Mouse (Mus musculus) liver, embryonic 14.5 days (tissue): ENCODE data around the gene Nanos1. TPM values are rescaled to one million over a fixed set of nuclear protein-coding genes. Genes with fewer than 3 reads are reported as not detected.
A peak's percentile ranks its signal among the peaks of the same experiment; 100 is the strongest.

Source experiments
- ATAC-seq: fragments of 200-750 bp; cut with Nextera tagmentation; 2 replicates; pipeline ENCODE4 v1.8.0; 2017; ENCODE audit warnings: moderate number of reproducible peaks, mild to moderate bottlenecking, moderate library complexity; ENCODE audit not compliant: insufficient read depth
- DNase-seq, 3 experiments: peaks; one replicate each; pipeline ENCODE4 v3.0.0-alpha.2; 2012 to 2013; ENCODE audit warnings: low read depth in 3 of 3, low spot score in 3 of 3
- H3K27ac ChIP-seq: fragments of 300-500 bp; sonication (generic); 2 replicates; pipeline ENCODE4 v1.5.1; 2014; ENCODE audit warnings: moderate library complexity, mild to moderate bottlenecking, control low read depth, inconsistent platforms
- H3K27me3 ChIP-seq: fragments of 300-500 bp; sonication (generic); 2 replicates; pipeline ENCODE4 v1.6.1; 2014; ENCODE audit warnings: mild to moderate bottlenecking, low read length, moderate library complexity; ENCODE audit not compliant: control insufficient read depth, insufficient read depth
- H3K36me3 ChIP-seq: fragments of 300-500 bp; sonication (generic); replicated peaks from 2 replicates; pipeline ENCODE4 v1.6.1; 2014; ENCODE audit warnings: low read depth; ENCODE audit not compliant: control insufficient read depth, insufficient read depth
- H3K4me1 ChIP-seq, 2 experiments: fragments of 200-500 bp in 1 of 2; fragments of 300-500 bp in 1 of 2; sonication (generic) in 1 of 2; replicated peaks; 2 replicates each; pipeline ENCODE4 v1.6.1; 2012 to 2014; ENCODE audit warnings: antibody characterized with exemption in 1 of 2, inconsistent platforms in 1 of 2, low read length in 1 of 2; ENCODE audit not compliant: control insufficient read depth in 2 of 2, insufficient read depth in 2 of 2
- H3K4me2 ChIP-seq: fragments of 300-500 bp; sonication (generic); 2 replicates; pipeline ENCODE4 v1.6.1; 2014; ENCODE audit warnings: low read depth, mild to moderate bottlenecking, control low read depth, moderate library complexity
- H3K4me3 ChIP-seq, 2 experiments: fragments of 200-500 bp in 1 of 2; fragments of 300-500 bp in 1 of 2; sonication (generic) in 1 of 2; 2 replicates each; pipeline ENCODE4 v1.5.1; 2012 to 2014; ENCODE audit warnings: low read depth in 2 of 2, low read length in 2 of 2, mild to moderate bottlenecking in 2 of 2, control low read depth in 1 of 2, inconsistent platforms in 1 of 2, moderate library complexity in 1 of 2; ENCODE audit not compliant: insufficient read depth in 1 of 2
- H3K9ac ChIP-seq: fragments of 300-500 bp; sonication (generic); replicated peaks from 2 replicates; pipeline ENCODE4 v1.6.1; 2014; ENCODE audit warnings: mild to moderate bottlenecking, control low read depth, moderate library complexity
- H3K9me3 ChIP-seq: fragments of 300-500 bp; sonication (generic); 2 replicates; pipeline ENCODE4 v1.6.1; 2016; ENCODE audit warnings: low read length, mixed read lengths; ENCODE audit not compliant: control insufficient read depth
- CTCF ChIP-seq: IDR thresholded peaks from 2 replicates; pipeline ENCODE4 v1.5.1; 2016; ENCODE audit warnings: antibody characterized with exemption, low read depth, control low read depth
- EP300 ChIP-seq: IDR thresholded peaks from 2 replicates; pipeline ENCODE4 v1.6.1; 2016; ENCODE audit warnings: antibody characterized with exemption, low read depth
- WGBS: fragments of 180-500 bp; shearing (Covaris S2); extraction: QIAGEN DNeasy Blood & Tissue Kit; methylation state at CpG from one replicate; pipeline ENCODE4 v1.1.7; 2014; ENCODE audit not compliant: insufficient replicate concordance; 5-methylcytosine and 5-hydroxymethylcytosine counted together
- polyA plus RNA-seq, 2 experiments: library from polyadenylated mRNA; depleted of rRNA in 1 of 2; stranded (reverse) in 1 of 2; unstranded in 1 of 2; fragments of >200 nt; fragmentation: Nextera tagmentation in 1 of 2; extraction: Ambion mirVana in 1 of 2; gene quantifications; 2 replicates each; pipeline versions ENCODE4 v1.2.1 to v1.2.3; 2012 to 2014

Nanos1 gene
- polyA plus RNA-seq, 2 experiments: 1.3 to 1.9 TPM

DNA sequence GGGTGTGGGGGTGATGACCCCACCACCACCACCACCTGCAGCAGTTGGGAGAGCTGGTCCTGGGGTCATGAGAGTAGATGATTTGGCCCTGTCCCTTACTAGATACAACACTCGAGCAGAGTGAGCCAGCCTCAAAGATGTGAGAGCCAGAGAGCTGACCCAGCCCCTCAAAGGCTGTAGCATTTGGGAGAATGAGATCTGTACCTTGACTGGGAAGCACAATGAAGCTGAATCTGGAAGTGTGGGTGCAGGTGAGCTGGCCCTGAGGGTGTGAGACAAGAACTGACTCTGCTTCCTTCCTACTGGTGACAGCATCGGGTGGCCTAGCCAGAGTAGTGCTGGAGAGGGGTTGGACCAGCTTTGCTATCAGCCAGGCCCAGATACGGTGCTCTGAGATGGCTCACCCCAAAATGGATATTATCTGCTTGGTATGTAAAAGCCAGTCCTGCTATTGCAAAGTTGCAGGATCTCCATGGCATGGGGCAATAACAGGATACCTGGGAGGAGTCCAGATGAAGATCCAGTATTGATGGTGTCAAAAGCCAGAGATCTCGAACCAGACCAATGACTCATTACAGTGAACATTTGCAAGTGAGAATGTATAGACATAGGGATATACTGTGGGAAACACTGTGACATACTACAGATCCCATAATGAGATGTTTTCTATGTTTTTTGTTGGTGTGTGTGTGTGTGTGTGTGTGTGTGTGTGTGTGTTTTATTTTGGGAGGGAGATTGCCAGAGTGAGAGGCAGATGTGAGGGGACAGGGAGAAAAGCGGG lies 11.8 kb upstream of the Nanos1 start:
- DNase-seq: peak; percentile 66 to 82 (median 73)
- peaks cover 13 to 22% of the 10 kb centered on the region in 2 experiments for H3K4me1 ChIP-seq
- H3K9ac ChIP-seq: peak overlapping the region; percentile 39
- no peaks in the 10 kb centered on the region for H3K36me3 ChIP-seq
- peak overlapping the region; percentile 48 for H3K4me2 ChIP-seq
- H3K9me3 ChIP-seq: no peaks in the 10 kb centered on the region
- 37% methylated on average over 5 of the region's 5 CpGs for WGBS
- H3K4me3 ChIP-seq: no peak overlapping the region
- H3K27ac ChIP-seq: peak overlapping the region; percentile 62
- H3K27me3 ChIP-seq: no peaks in the 10 kb centered on the region
- ATAC-seq: peak; percentile 97
- peak; percentile 84 for TF ChIP-seq EP300
- no peak for TF ChIP-seq CTCF

DNA sequence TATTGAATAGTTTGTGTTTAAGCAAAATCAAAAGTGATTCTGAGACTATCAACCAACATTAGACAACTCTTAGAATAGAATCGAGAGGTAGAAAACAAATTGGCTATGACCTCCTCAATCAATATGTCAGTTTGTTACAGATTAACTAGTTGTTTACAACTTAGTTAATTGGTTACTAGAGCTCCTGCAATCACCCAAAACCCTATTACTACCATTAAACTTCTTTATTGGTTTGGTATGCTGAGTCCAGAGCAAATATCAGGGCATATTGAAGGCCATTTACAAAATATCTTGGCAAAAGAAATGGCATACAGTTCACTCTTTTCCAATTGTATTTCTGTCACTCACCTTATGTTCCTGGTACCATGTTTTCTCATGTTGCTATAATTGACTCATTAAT lies 8.0 kb upstream of the Nanos1 start:
- Histone ChIP-seq H3K9me3 (no peaks in the 10 kb centered on the region), H3K36me3 (no peaks in the 10 kb centered on the region), H3K9ac (no peak overlapping the region), H3K27ac (no peak overlapping the region), H3K27me3 (no peaks in the 10 kb centered on the region; the same call in 1 of the 2 replicates), H3K4me3 (no peak overlapping the region), H3K4me1 (peaks cover 13 to 18% of the 10 kb centered on the region in 2 experiments), H3K4me2 (no peak overlapping the region)
- no peak for TF ChIP-seq EP300
- no peak for TF ChIP-seq CTCF
- DNase-seq: no peak
- ATAC-seq: no peak
- WGBS: 69% methylated on average over 1 of the region's 1 CpGs

DNA sequence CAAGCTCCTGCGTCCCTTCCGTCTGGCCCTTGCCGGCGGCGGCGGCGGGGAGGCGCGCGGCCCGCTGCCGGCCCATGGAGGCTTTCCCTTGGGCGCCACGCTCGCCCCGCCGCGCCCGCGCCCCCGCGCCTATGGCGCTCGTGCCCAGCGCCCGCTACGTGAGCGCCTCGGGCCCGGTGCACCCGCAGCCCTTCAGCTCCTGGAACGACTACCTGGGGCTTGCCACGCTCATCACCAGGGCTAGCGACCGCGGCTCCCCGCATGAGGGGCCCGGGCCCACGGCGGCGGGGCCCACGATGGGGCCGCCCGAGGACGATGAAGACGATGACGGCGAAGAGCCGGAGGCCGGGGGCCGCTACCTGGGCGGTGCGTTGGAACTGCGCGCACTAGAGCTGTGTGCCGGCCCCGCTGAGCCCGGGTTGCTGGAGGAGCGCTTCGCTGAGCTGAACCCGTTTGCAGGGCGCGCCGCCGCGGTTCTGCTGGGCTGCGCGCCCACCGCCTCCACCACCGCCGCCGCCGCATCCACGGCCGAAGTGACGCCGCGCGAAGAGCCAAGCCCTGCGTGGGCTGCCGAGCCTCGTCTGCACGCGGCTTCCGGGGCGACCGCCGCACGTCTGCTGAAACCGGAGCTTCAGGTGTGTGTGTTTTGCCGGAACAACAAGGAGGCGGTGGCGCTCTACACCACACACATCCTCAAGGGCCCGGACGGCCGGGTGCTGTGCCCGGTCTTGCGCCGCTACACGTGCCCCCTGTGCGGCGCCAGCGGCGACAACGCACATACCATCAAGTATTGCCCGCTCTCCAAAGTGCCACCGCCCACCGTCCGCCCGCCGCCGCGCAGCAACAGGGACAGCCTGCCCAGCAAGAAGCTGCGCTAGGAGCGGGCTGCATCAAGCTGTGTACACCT lies 658 bp downstream of the Nanos1 start:
- peaks cover 7 to 8% of the 10 kb centered on the region in 2 experiments for H3K4me1 ChIP-seq
- peaks cover 13% of the 10 kb centered on the region for H3K27me3 ChIP-seq
- no peak overlapping the region for H3K27ac ChIP-seq
- H3K9ac ChIP-seq: peak overlapping the region; percentile 47
- H3K4me2 ChIP-seq: peak overlapping the region; percentile 89
- H3K9me3 ChIP-seq: no peaks in the 10 kb centered on the region
- H3K4me3 ChIP-seq: peak overlapping the region; percentile 50 to 70
- TF ChIP-seq EP300 (no peak), CTCF (no peak; the same call in 1 of the 2 replicates)
- ATAC-seq: peak; percentile 49
- WGBS: under 1% methylated on average over 111 of the region's 115 CpGs
- H3K36me3 ChIP-seq: peaks cover 7% of the 10 kb centered on the region
- peak in 1 of 3 experiments; percentile 22 for DNase-seq

DNA sequence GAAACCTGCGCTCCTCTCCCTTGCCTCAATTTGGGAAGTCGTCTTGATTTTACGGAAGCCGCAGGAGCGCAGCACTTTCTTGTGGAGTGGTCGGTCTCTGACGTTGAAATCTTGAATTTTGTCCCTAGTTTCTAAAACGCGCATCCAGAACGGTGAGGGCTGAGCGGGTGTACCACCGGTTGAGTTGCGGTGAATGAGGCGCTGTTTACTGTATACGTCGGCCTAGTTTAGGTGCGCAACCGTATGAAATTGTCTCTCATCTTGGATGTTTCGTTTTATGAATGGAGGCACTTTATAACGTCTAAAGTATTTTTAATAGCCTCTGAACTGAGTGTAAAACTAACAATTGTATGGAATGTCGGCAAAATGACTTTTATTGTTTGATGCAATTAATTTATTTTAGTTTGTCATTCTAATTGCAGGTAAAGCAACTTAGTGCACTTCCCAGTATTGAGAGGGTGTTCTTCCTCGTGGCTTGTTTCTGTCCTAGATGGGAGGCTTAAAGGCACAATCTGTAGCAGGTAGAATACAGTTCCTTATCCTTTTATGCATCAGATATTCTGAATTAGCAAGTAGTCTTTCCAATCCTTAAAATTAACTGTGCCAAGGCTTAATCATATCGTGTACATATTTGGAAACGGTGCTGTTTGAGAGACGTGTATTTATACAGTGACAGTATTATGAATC lies 1.5 kb downstream of the Nanos1 start:
- no peak overlapping the region for H3K27ac ChIP-seq
- TF ChIP-seq EP300 (no peak), CTCF (no peak)
- DNase-seq (peak in 1 of 3 experiments; percentile 22), ATAC-seq (no peak)
- peaks cover 11% of the 10 kb centered on the region for H3K36me3 ChIP-seq
- peak overlapping the region; percentile 89 for H3K4me2 ChIP-seq
- 4% methylated on average over 25 of the region's 25 CpGs for WGBS
- H3K27me3 ChIP-seq: peaks cover 13% of the 10 kb centered on the region
- H3K4me1 ChIP-seq: peaks cover 7 to 8% of the 10 kb centered on the region in 2 experiments
- no peaks in the 10 kb centered on the region for H3K9me3 ChIP-seq
- H3K4me3 ChIP-seq: peak overlapping the region; percentile 50 to 70
- peak overlapping the region; percentile 47 for H3K9ac ChIP-seq
